16 mouse cellular contexts compared by ENCODE assay signal in genomic region chr10:7695286-7695685, GRCm38 (mm10). TPM values are rescaled to one million over a fixed set of nuclear protein-coding genes. Genes with fewer than 3 reads are reported as not detected.
A peak's percentile ranks its signal among the peaks of the same experiment; 100 is the strongest.
DNase-seq lines count a peak whose midpoint lies in the region; ATAC-seq and TF ChIP-seq lines count a peak whose summit lies in the region.
"Had no signal": no experiment of that assay in that cellular context is flagged by ENCODE, and none has a peak within 500 bp of the region (broad histone marks: within the 10 kb centered on the region; RNA-seq: fewer than 3 reads in every experiment).

No protein-coding gene starts in this region.

- H3K27ac ChIP-seq in kidney, postnatal 0 days: no peak overlapping the region
- no peak overlapping the region for H3K27ac ChIP-seq in stomach, postnatal 0 days (replicated peaks)
- H3K27ac ChIP-seq: embryonic facial prominence, embryonic 15.5 days; heart, embryonic 15.5 days; limb, embryonic 12.5 days; neural tube, embryonic 12.5 days had no signal

- no peak overlapping the region for H3K9ac ChIP-seq in kidney, postnatal 0 days (ENCODE audit: low read depth, low read length)
- H3K9ac ChIP-seq in stomach, postnatal 0 days (ENCODE audit: low read length): no peak overlapping the region
- H3K9ac ChIP-seq: embryonic facial prominence, embryonic 15.5 days; heart, embryonic 15.5 days; limb, embryonic 12.5 days; neural tube, embryonic 12.5 days had no signal

- no peaks in the 10 kb centered on the region for H3K27me3 ChIP-seq in kidney, postnatal 0 days (ENCODE audit: insufficient read depth, low read length)
- no peaks in the 10 kb centered on the region for H3K27me3 ChIP-seq in stomach, postnatal 0 days (ENCODE audit: control insufficient read depth, insufficient read depth, low read length)
- H3K27me3 ChIP-seq: embryonic facial prominence, embryonic 15.5 days; heart, embryonic 15.5 days; limb, embryonic 12.5 days; megakaryocyte, embryonic 14.5 days; neural tube, embryonic 12.5 days had no signal

- ATAC-seq in kidney, postnatal 0 days (replicated peaks; ENCODE audit: low FRiP score, low read depth): no peak
- peak; percentile 83 for ATAC-seq in common myeloid progenitor, adult 5-6 weeks (replicated peaks; ENCODE audit: low read depth, poor library complexity, severe bottlenecking)
- no peak for ATAC-seq in stomach, postnatal 0 days (ENCODE audit: low FRiP score, low TSS enrichment)
- ATAC-seq: intestine, embryonic 16.5 days had no signal

- H3K4me1 ChIP-seq in kidney, postnatal 0 days (replicated peaks; ENCODE audit: insufficient read depth, low read length): no peaks in the 10 kb centered on the region
- H3K4me1 ChIP-seq in stomach, postnatal 0 days (replicated peaks; ENCODE audit: control insufficient read depth, insufficient read depth): no peaks in the 10 kb centered on the region
- H3K4me1 ChIP-seq: embryonic facial prominence, embryonic 15.5 days; heart, embryonic 15.5 days; limb, embryonic 12.5 days; neural tube, embryonic 12.5 days had no signal

- TF ChIP-seq CTCF in kidney, postnatal 0 days (IDR thresholded peaks at IDR 0.05; ENCODE audit: low read depth): peak; percentile 13; the same call in 1 of the 2 replicates
- TF ChIP-seq CTCF in stomach, postnatal 0 days (IDR thresholded peaks at IDR 0.05; ENCODE audit: low read depth): peak; percentile 36

- DNase-seq in kidney, postnatal 0 days (ENCODE audit: low spot score): no peak
- no peak for DNase-seq in kidney, adult 9 months
- DNase-seq in CD4-positive, CD25-positive, alpha-beta regulatory T cell, adult 2 months (ENCODE audit: low read depth, low spot score): peak; percentile 51
- DNase-seq in stomach, postnatal 0 days (ENCODE audit: low spot score): no peak
- no peak for DNase-seq in c-Kit-positive CD71-positive TER-119-positive erythroid progenitor cells, embryonic 14.5 days (ENCODE audit: low spot score)
- no peak for DNase-seq in frontal cortex, postnatal 36 days (ENCODE audit: low spot score in 2 of 2)
- no peak for DNase-seq in yolk sac, embryonic 10.5 days (ENCODE audit: low spot score)
- DNase-seq: adrenal gland, adult 8-10 months; cerebellum, adult 2 months had no signal

- no peak overlapping the region for H3K4me2 ChIP-seq in kidney, postnatal 0 days (ENCODE audit: low read length)
- H3K4me2 ChIP-seq in stomach, postnatal 0 days (replicated peaks; ENCODE audit: low read depth): no peak overlapping the region
- H3K4me2 ChIP-seq: embryonic facial prominence, embryonic 15.5 days; heart, embryonic 15.5 days; limb, embryonic 12.5 days; neural tube, embryonic 12.5 days had no signal

- peaks cover 49% of the 10 kb centered on the region for H3K36me3 ChIP-seq in kidney, postnatal 0 days (ENCODE audit: insufficient read depth, low read length)
- H3K36me3 ChIP-seq in stomach, postnatal 0 days (ENCODE audit: control insufficient read depth, insufficient read depth, low read length): peaks cover 23% of the 10 kb centered on the region

- no peak overlapping the region for H3K4me3 ChIP-seq in kidney, postnatal 0 days (replicated peaks; ENCODE audit: low read depth, low read length)
- H3K4me3 ChIP-seq in stomach, postnatal 0 days (ENCODE audit: low read depth, low read length): no peak overlapping the region
- H3K4me3 ChIP-seq: embryonic facial prominence, embryonic 15.5 days; heart, embryonic 15.5 days; limb, embryonic 12.5 days; megakaryocyte, embryonic 14.5 days; neural tube, embryonic 12.5 days had no signal

- no peaks in the 10 kb centered on the region for H3K9me3 ChIP-seq in kidney, postnatal 0 days (replicated peaks; ENCODE audit: low read length)
- no peaks in the 10 kb centered on the region for H3K9me3 ChIP-seq in stomach, postnatal 0 days (ENCODE audit: control insufficient read depth, low read length)
- H3K9me3 ChIP-seq: embryonic facial prominence, embryonic 15.5 days; heart, embryonic 15.5 days; limb, embryonic 12.5 days; megakaryocyte, embryonic 14.5 days; neural tube, embryonic 12.5 days had no signal

- no peak for TF ChIP-seq EP300 in stomach, postnatal 0 days (optimal IDR thresholded peaks at IDR 0.05)

RNA-seq across cellular contexts. Expression of gene Lats1, which starts 14.3 kb away (rescaled TPM):
- 7.3 TPM in 2 replicates for polyA plus RNA-seq in kidney, postnatal 0 days (2015; fragmentation: Nextera tagmentation; extraction: Ambion mirVana)
- 17.5 and 19.8 TPM in 2 replicates for total RNA-seq in common myeloid progenitor, adult 5-6 weeks (2017)
- 4.7 TPM in 2 replicates for polyA plus RNA-seq in stomach, postnatal 0 days (2015; fragmentation: Nextera tagmentation; extraction: Ambion mirVana)

RNA-seq across cellular contexts. Expression of gene Pcmt1, which starts 14.3 kb away (rescaled TPM):
- polyA plus RNA-seq in kidney, postnatal 0 days (2015; fragmentation: Nextera tagmentation; extraction: Ambion mirVana): 94.2 and 106 TPM in 2 replicates
- 72.8 and 75.1 TPM in 2 replicates for total RNA-seq in common myeloid progenitor, adult 5-6 weeks (2017)
- polyA plus RNA-seq in stomach, postnatal 0 days (2015; fragmentation: Nextera tagmentation; extraction: Ambion mirVana): 61.0 and 65.7 TPM in 2 replicates

RNA-seq across cellular contexts. Expression of gene Nup43, which starts 28.0 kb away (rescaled TPM):
- 32.7 and 36.1 TPM in 2 replicates for polyA plus RNA-seq in kidney, postnatal 0 days (2015; fragmentation: Nextera tagmentation; extraction: Ambion mirVana)
- total RNA-seq in common myeloid progenitor, adult 5-6 weeks (2017): 29.5 and 38.1 TPM in 2 replicates
- polyA plus RNA-seq in stomach, postnatal 0 days (2015; fragmentation: Nextera tagmentation; extraction: Ambion mirVana): 16.7 and 17.5 TPM in 2 replicates

RNA-seq across cellular contexts. Expression of gene Katna1, which starts 30.5 kb away (rescaled TPM):
- polyA plus RNA-seq in kidney, postnatal 0 days (2015; fragmentation: Nextera tagmentation; extraction: Ambion mirVana): 46.0 and 49.4 TPM in 2 replicates
- 57.2 and 80.5 TPM in 2 replicates for total RNA-seq in common myeloid progenitor, adult 5-6 weeks (2017)
- 40.2 and 42.5 TPM in 2 replicates for polyA plus RNA-seq in stomach, postnatal 0 days (2015; fragmentation: Nextera tagmentation; extraction: Ambion mirVana)
